Mouse (Mus musculus): ENCODE measurements around the gene Gm11541.

- TF ChIP-seq POLR2A (IDR thresholded peaks at IDR 0.05; ENCODE audit: insufficient read depth, low read depth, low read length): no peak
- TF ChIP-seq CTCF (IDR thresholded peaks at IDR 0.05; ENCODE audit: insufficient read depth, low read depth, low read length): no peak
Observed at GRCm38 (mm10) chr11:94677607-94678145, 26.6 kb downstream of the Gm11541 start.
